Mouse (Mus musculus) intestine, postnatal 0 days (tissue): ENCODE measurements at regions not wholly inside any gene's neighbourhood (a gene's known extent, or its start where the extent isn't known, plus 50 kb on each side); places are given as distances from the start of the nearest gene placed in this dataset.

ENCODE experiments used
- ATAC-seq: fragments of 200-750 bp; cut with Nextera tagmentation; 2 replicates; pipeline ENCODE4 v1.8.0; 2017; ENCODE audit warnings: mild to moderate bottlenecking, moderate TSS enrichment, moderate library complexity
- H3K27ac ChIP-seq: fragments of 300-500 bp; sonication (generic); 2 replicates; pipeline ENCODE4 v1.5.1; 2014; ENCODE audit warnings: mild to moderate bottlenecking, low read depth, low read length, moderate library complexity
- H3K27me3 ChIP-seq: fragments of 300-500 bp; sonication (generic); replicated peaks from 2 replicates; pipeline ENCODE4 v1.6.1; 2014; ENCODE audit warnings: low read length, mixed read lengths; ENCODE audit not compliant: control insufficient read depth, insufficient read depth
- H3K36me3 ChIP-seq: fragments of 300-500 bp; sonication (generic); 2 replicates; pipeline ENCODE4 v1.6.1; 2014; ENCODE audit warnings: mild to moderate bottlenecking, moderate library complexity; ENCODE audit not compliant: control insufficient read depth, insufficient read depth
- H3K4me1 ChIP-seq: fragments of 300-500 bp; sonication (generic); replicated peaks from 2 replicates; pipeline ENCODE4 v1.6.1; 2014; ENCODE audit warnings: antibody characterized with exemption, low read length, mixed read lengths; ENCODE audit not compliant: control insufficient read depth, insufficient read depth
- H3K4me2 ChIP-seq: fragments of 300-500 bp; sonication (generic); replicated peaks from 2 replicates; pipeline ENCODE4 v1.6.1; 2014; ENCODE audit warnings: low read depth, mild to moderate bottlenecking, moderate library complexity
- H3K4me3 ChIP-seq: fragments of 300-500 bp; sonication (generic); 2 replicates; pipeline ENCODE4 v1.5.1; 2014; ENCODE audit warnings: low read depth, low read length
- H3K9ac ChIP-seq: fragments of 300-500 bp; sonication (generic); 2 replicates; pipeline ENCODE4 v1.6.1; 2014; ENCODE audit warnings: mild to moderate bottlenecking, low read depth, low read length
- H3K9me3 ChIP-seq: fragments of 300-500 bp; sonication (generic); 2 replicates; pipeline ENCODE4 v1.6.1; 2016; ENCODE audit warnings: mixed run types; ENCODE audit not compliant: control insufficient read depth
- CTCF ChIP-seq: sonication (generic); IDR thresholded peaks from 2 replicates; pipeline ENCODE4 v1.5.1; 2016; ENCODE audit warnings: low read depth, mild to moderate bottlenecking, control low read depth, antibody characterized with exemption, moderate library complexity
- WGBS: fragments of 180-500 bp; shearing (Covaris S2); extraction: QIAGEN DNeasy Blood & Tissue Kit; methylation state at CpG from one replicate; pipeline ENCODE4 v1.1.7; 2014; 5-methylcytosine and 5-hydroxymethylcytosine counted together

- H3K27ac ChIP-seq: no peak overlapping the region
- H3K36me3 ChIP-seq: no peaks in the 10 kb centered on the region
- no peaks in the 10 kb centered on the region for H3K9me3 ChIP-seq
- H3K27me3 ChIP-seq: no peaks in the 10 kb centered on the region
- no peaks in the 10 kb centered on the region for H3K4me1 ChIP-seq
- H3K4me2 ChIP-seq: no peak overlapping the region
- 46% methylated on average over 4 of the region's 4 CpGs for WGBS
- no peak overlapping the region for H3K9ac ChIP-seq
- ATAC-seq: no peak
- TF ChIP-seq CTCF: no peak
- H3K4me3 ChIP-seq: no peak overlapping the region
Measured at GRCm38 (mm10) chr2:161349110-161349509, 240.2 kb upstream of the Chd6 start.

- no peak overlapping the region for H3K4me3 ChIP-seq
- no peak overlapping the region for H3K4me2 ChIP-seq
- H3K27me3 ChIP-seq: no peaks in the 10 kb centered on the region
- no peak overlapping the region for H3K27ac ChIP-seq
- WGBS: 77% methylated on average over 2 of the region's 2 CpGs
- ATAC-seq: no peak
- no peaks in the 10 kb centered on the region for H3K9me3 ChIP-seq
- H3K36me3 ChIP-seq: no peaks in the 10 kb centered on the region
- no peak overlapping the region for H3K9ac ChIP-seq
- H3K4me1 ChIP-seq: no peaks in the 10 kb centered on the region
- TF ChIP-seq CTCF: no peak
Measured at GRCm38 (mm10) chr2:161344018-161344417, 235.1 kb upstream of the Chd6 start.

GRCm38 (mm10) chr2:161342648-161343047, 233.8 kb upstream of the Chd6 start:
- no peak for ATAC-seq
- 84% methylated on average over 2 of the region's 2 CpGs for WGBS

GRCm38 (mm10) chr2:161341368-161341891, 232.6 kb upstream of the Chd6 start:
- ATAC-seq: peak; percentile 77
- Histone ChIP-seq H3K36me3 (no peaks in the 10 kb centered on the region), H3K4me1 (no peaks in the 10 kb centered on the region), H3K9me3 (no peaks in the 10 kb centered on the region), H3K27ac (no peak overlapping the region), H3K9ac (no peak overlapping the region), H3K27me3 (no peaks in the 10 kb centered on the region), H3K4me3 (no peak overlapping the region; the same call in 1 of the 2 replicates), H3K4me2 (peak overlapping the region; percentile 48)
- TF ChIP-seq CTCF: no peak
- 8% methylated on average over 11 of the region's 11 CpGs for WGBS

More at GRCm38 (mm10) chr2:161342648-161343047, 233.8 kb upstream of the Chd6 start:
- Histone ChIP-seq H3K36me3 (no peaks in the 10 kb centered on the region), H3K4me1 (no peaks in the 10 kb centered on the region), H3K9me3 (no peaks in the 10 kb centered on the region), H3K4me2 (no peak overlapping the region), H3K27me3 (no peaks in the 10 kb centered on the region), H3K27ac (no peak overlapping the region), H3K4me3 (no peak overlapping the region), H3K9ac (no peak overlapping the region)
- no peak for TF ChIP-seq CTCF

GRCm38 (mm10) chr2:161340291-161340690, 231.4 kb upstream of the Chd6 start:
- TF ChIP-seq CTCF: no peak
- no peak for ATAC-seq
- Histone ChIP-seq H3K9me3 (no peaks in the 10 kb centered on the region), H3K27ac (no peak overlapping the region), H3K4me3 (no peak overlapping the region), H3K4me1 (no peaks in the 10 kb centered on the region), H3K36me3 (no peaks in the 10 kb centered on the region), H3K9ac (no peak overlapping the region), H3K4me2 (no peak overlapping the region), H3K27me3 (no peaks in the 10 kb centered on the region)
- WGBS: 87% methylated on average over 9 of the region's 9 CpGs

GRCm38 (mm10) chr2:161339327-161340001, 230.6 kb upstream of the Chd6 start:
- H3K36me3 ChIP-seq: no peaks in the 10 kb centered on the region
- no peak overlapping the region for H3K4me2 ChIP-seq
- H3K27ac ChIP-seq: no peak overlapping the region
- H3K4me3 ChIP-seq: no peak overlapping the region
- no peaks in the 10 kb centered on the region for H3K9me3 ChIP-seq
- 26% methylated on average over 14 of the region's 14 CpGs for WGBS
- H3K27me3 ChIP-seq: no peaks in the 10 kb centered on the region
- no peak for TF ChIP-seq CTCF
- ATAC-seq: no peak
- no peak overlapping the region for H3K9ac ChIP-seq
- H3K4me1 ChIP-seq: no peaks in the 10 kb centered on the region
